Mouse (Mus musculus) lung, embryonic 15.5 days (tissue): Measurements from ENCODE around the gene Ascl5. TPM values are rescaled to one million over a fixed set of nuclear protein-coding genes. Genes with fewer than 3 reads are reported as not detected.

Experiments used
- ATAC-seq: fragments of 200-750 bp; cut with Nextera tagmentation; 2 replicates; pipeline ENCODE4 v1.8.0; 2017; ENCODE audit warnings: moderate number of reproducible peaks, borderline replicate concordance; ENCODE audit not compliant: low FRiP score, low TSS enrichment; ENCODE audit errors: extremely low read depth
- H3K27ac ChIP-seq: fragments of 300-500 bp; sonication (generic); 2 replicates; pipeline ENCODE4 v1.5.1; 2015; ENCODE audit warnings: moderate library complexity, mild to moderate bottlenecking, inconsistent platforms
- H3K27me3 ChIP-seq: fragments of 300-500 bp; sonication (generic); 2 replicates; pipeline ENCODE4 v1.6.1; 2015; ENCODE audit warnings: inconsistent platforms
- H3K36me3 ChIP-seq: fragments of 300-500 bp; sonication (generic); 2 replicates; pipeline ENCODE4 v1.6.1; 2015; ENCODE audit warnings: inconsistent platforms
- H3K4me1 ChIP-seq: fragments of 300-500 bp; sonication (generic); 2 replicates; pipeline ENCODE4 v1.6.1; 2015; ENCODE audit warnings: inconsistent platforms
- H3K4me2 ChIP-seq: fragments of 300-500 bp; sonication (generic); 2 replicates; pipeline ENCODE4 v1.6.1; 2015; ENCODE audit warnings: inconsistent platforms, mild to moderate bottlenecking, moderate library complexity
- H3K4me3 ChIP-seq: fragments of 300-500 bp; sonication (generic); 2 replicates; pipeline ENCODE4 v1.5.1; 2015; ENCODE audit warnings: mild to moderate bottlenecking, inconsistent platforms
- H3K9ac ChIP-seq: fragments of 300-500 bp; sonication (generic); 2 replicates; pipeline ENCODE4 v1.6.1; 2015; ENCODE audit warnings: inconsistent platforms
- H3K9me3 ChIP-seq: fragments of 300-500 bp; sonication (generic); 2 replicates; pipeline ENCODE4 v1.6.1; 2016; ENCODE audit warnings: inconsistent platforms
- WGBS: fragments of 180-500 bp; shearing (Covaris S2); methylation state at CpG from one replicate; pipeline ENCODE4 v1.1.7; 2015; 5-methylcytosine and 5-hydroxymethylcytosine counted together
- polyA plus RNA-seq: library from polyadenylated mRNA; unstranded; fragments of >200 nt; fragmentation: Nextera tagmentation; extraction: Ambion mirVana; gene quantifications from 2 replicates; pipeline ENCODE4 v1.2.1, GENCODE M21; 2015

The Ascl5 gene
- polyA plus RNA-seq, 1 experiment from 2014 or later = not detected

GRCm38 (mm10) chr1:136089368-136090165 lies 39.0 kb downstream of the Ascl5 start:
- Histone ChIP-seq H3K36me3 (no peaks in the 10 kb centered on the region), H3K4me3 (no peak overlapping the region), H3K9me3 (no peaks in the 10 kb centered on the region), H3K9ac (no peak overlapping the region), H3K4me2 (no peak overlapping the region), H3K4me1 (no peaks in the 10 kb centered on the region), H3K27me3 (peaks cover 26% of the 10 kb centered on the region), H3K27ac (no peak overlapping the region)
- WGBS = 68% methylated on average over 9 of the region's 9 CpGs
- ATAC-seq = no peak

- no peak overlapping the region for H3K4me2 ChIP-seq
- ATAC-seq = no peak
- no peak overlapping the region for H3K27ac ChIP-seq
- peaks cover 25% of the 10 kb centered on the region for H3K27me3 ChIP-seq
- no peaks in the 10 kb centered on the region for H3K36me3 ChIP-seq
- WGBS = 69% methylated on average over 3 of the region's 3 CpGs
- H3K4me3 ChIP-seq = no peak overlapping the region
- H3K4me1 ChIP-seq = no peaks in the 10 kb centered on the region
- no peaks in the 10 kb centered on the region for H3K9me3 ChIP-seq
- H3K9ac ChIP-seq = no peak overlapping the region
These were observed 43.1 kb downstream of the Ascl5 start for GRCm38 (mm10) chr1:136093726-136094125.

- Histone ChIP-seq H3K4me1 (no peaks in the 10 kb centered on the region), H3K9me3 (no peaks in the 10 kb centered on the region), H3K4me3 (no peak overlapping the region), H3K4me2 (no peak overlapping the region), H3K36me3 (no peaks in the 10 kb centered on the region), H3K27me3 (peaks cover 25% of the 10 kb centered on the region), H3K27ac (no peak overlapping the region), H3K9ac (no peak overlapping the region)
- WGBS = 70% methylated on average over 5 of the region's 5 CpGs
- no peak for ATAC-seq
These were observed 44.2 kb downstream of the Ascl5 start for GRCm38 (mm10) chr1:136094807-136095206.

Other genes starting within 250 kb of the Ascl5 start
- 14.9 and 17.0 TPM in 2 replicates for gene Lad1, start 232.2 kb upstream of the Ascl5 start, polyA plus RNA-seq
- gene Tnnt2, start 214.4 kb upstream of the Ascl5 start, polyA plus RNA-seq = 158 and 190 TPM in 2 replicates
- gene Pkp1, start 131.6 kb upstream of the Ascl5 start, polyA plus RNA-seq = 0.20 and 0.67 TPM in 2 replicates
- not detected in 2 replicates for gene Igfn1, start 44.5 kb upstream of the Ascl5 start, polyA plus RNA-seq
- 153 and 162 TPM in 2 replicates for gene Tmem9, start 42.7 kb upstream of the Ascl5 start, polyA plus RNA-seq
- gene Cacna1s, start 1.9 kb downstream of the Ascl5 start, polyA plus RNA-seq = 0.10 and 0.14 TPM in 2 replicates
- gene Kif21b, start 80.6 kb downstream of the Ascl5 start, polyA plus RNA-seq = 3.5 and 4.1 TPM in 2 replicates
- gene Mroh3, start 162.0 kb downstream of the Ascl5 start, polyA plus RNA-seq = 0.17 and 0.25 TPM in 2 replicates
- gene Inava, start 183.5 kb downstream of the Ascl5 start, polyA plus RNA-seq = 15.7 and 16.0 TPM in 2 replicates
- gene Gpr25, start 210.1 kb downstream of the Ascl5 start, polyA plus RNA-seq = not detected in 2 replicates